Mouse (Mus musculus) forebrain, embryonic 11.5 days (tissue): ENCODE measurements around the gene Zfp872. TPM values are rescaled to one million over a fixed set of nuclear protein-coding genes. Genes with fewer than 3 reads are reported as not detected.

Experiments used
- ATAC-seq: fragments of 200-750 bp; cut with Nextera tagmentation; replicated peaks from 2 replicates; pipeline ENCODE4 v1.8.0; 2017; ENCODE audit warnings: moderate TSS enrichment; ENCODE audit not compliant: low FRiP score
- DNase-seq: peaks from one replicate; pipeline ENCODE4 v3.0.0-alpha.2; 2017; ENCODE audit warnings: low spot score
- H3K27ac ChIP-seq: fragments of 300-500 bp; sonication (generic); 2 replicates; pipeline ENCODE4 v1.5.1; 2014; ENCODE audit warnings: low read depth, low read length
- H3K27me3 ChIP-seq: fragments of 300-500 bp; sonication (generic); 2 replicates; pipeline ENCODE4 v1.6.1; 2014; ENCODE audit warnings: mild to moderate bottlenecking, low read length, mixed read lengths; ENCODE audit not compliant: control insufficient read depth, insufficient read depth
- H3K36me3 ChIP-seq: fragments of 300-500 bp; sonication (generic); 2 replicates; pipeline ENCODE4 v1.6.1; 2014; ENCODE audit warnings: mild to moderate bottlenecking, low read length, moderate library complexity, mixed read lengths; ENCODE audit not compliant: control insufficient read depth, insufficient read depth
- H3K4me1 ChIP-seq: fragments of 300-500 bp; sonication (generic); replicated peaks from 2 replicates; pipeline ENCODE4 v1.6.1; 2014; ENCODE audit warnings: low read length, mixed read lengths; ENCODE audit not compliant: control insufficient read depth, insufficient read depth
- H3K4me2 ChIP-seq: fragments of 300-500 bp; sonication (generic); 2 replicates; pipeline ENCODE4 v1.6.1; 2014; ENCODE audit warnings: low read depth, mild to moderate bottlenecking, low read length, moderate library complexity, mixed read lengths; ENCODE audit not compliant: severe bottlenecking
- H3K4me3 ChIP-seq: fragments of 300-500 bp; sonication (generic); 2 replicates; pipeline ENCODE4 v1.5.1; 2014; ENCODE audit warnings: low read depth, low read length
- H3K9ac ChIP-seq: fragments of 300-500 bp; sonication (generic); 2 replicates; pipeline ENCODE4 v1.6.1; 2014; ENCODE audit warnings: low read length
- H3K9me3 ChIP-seq: fragments of 300-500 bp; sonication (generic); 2 replicates; pipeline ENCODE4 v1.6.1; 2016; ENCODE audit warnings: low read length, mixed read lengths; ENCODE audit not compliant: control insufficient read depth
- WGBS: fragments of 180-500 bp; shearing (Covaris S2); extraction: QIAGEN DNeasy Blood & Tissue Kit; methylation state at CpG from one replicate; pipeline ENCODE4 v1.1.7; 2014; 5-methylcytosine and 5-hydroxymethylcytosine counted together
- polyA plus RNA-seq: library from polyadenylated mRNA; unstranded; fragments of >200 nt; fragmentation: Nextera tagmentation; extraction: Ambion mirVana; gene quantifications from 2 replicates; pipeline ENCODE4 v1.2.1, GENCODE M21; 2014

Gene Zfp872
- polyA plus RNA-seq, 1 experiment from 2014 or later: 0.90 TPM

DNA sequence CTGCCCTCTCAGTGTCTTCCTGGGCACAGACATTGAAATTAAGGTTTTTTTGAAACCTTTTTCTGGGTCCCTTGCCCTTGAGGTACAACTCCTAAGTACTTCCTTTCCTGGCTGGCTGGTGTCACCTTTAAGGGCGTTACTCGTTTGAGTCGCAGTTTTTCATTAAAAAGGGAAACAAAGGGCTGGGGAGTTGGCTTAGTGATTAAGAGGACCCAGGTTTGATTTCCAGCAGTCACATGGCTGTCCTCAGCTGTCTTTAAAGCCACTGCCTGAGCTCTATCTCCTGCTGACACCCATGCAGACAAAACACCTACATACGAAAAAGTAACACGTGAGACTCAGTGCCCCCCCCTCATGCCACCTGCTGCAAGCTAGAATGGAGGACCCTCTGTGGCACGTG is 21.9 kb upstream of the Zfp872 start:
- Histone ChIP-seq H3K9ac (no peak overlapping the region), H3K36me3 (no peaks in the 10 kb centered on the region), H3K9me3 (no peaks in the 10 kb centered on the region; the same call in none of the 2 replicates), H3K4me2 (no peak overlapping the region), H3K27me3 (no peaks in the 10 kb centered on the region), H3K27ac (no peak overlapping the region), H3K4me1 (no peaks in the 10 kb centered on the region), H3K4me3 (no peak overlapping the region)
- DNase-seq: no peak
- WGBS: 56% methylated on average over 6 of the region's 6 CpGs
- ATAC-seq: no peak

DNA sequence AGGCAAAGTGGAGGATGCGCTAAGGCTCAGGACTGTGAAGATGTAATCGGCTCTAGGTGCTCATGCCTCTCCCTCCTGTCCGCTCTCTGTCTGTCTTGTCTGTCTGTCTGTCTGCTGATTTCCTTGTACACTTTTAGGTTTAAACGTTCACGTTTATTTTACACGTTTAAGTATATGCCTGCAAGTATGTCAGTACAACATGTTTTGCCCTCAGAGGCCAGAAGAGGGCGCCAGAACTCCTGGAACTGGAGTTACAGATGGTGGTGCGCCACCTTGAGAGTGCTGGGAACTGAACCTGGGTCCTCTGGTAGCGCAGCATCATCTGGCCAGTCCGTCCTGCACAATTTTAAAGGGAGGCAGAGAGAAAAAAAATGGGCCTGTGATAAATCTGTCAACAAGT is 21.2 kb upstream of the Zfp872 start:
- H3K4me1 ChIP-seq: no peaks in the 10 kb centered on the region
- no peak overlapping the region for H3K9ac ChIP-seq
- H3K4me2 ChIP-seq: no peak overlapping the region
- H3K9me3 ChIP-seq: no peaks in the 10 kb centered on the region; the same call in none of the 2 replicates
- H3K27me3 ChIP-seq: no peaks in the 10 kb centered on the region
- DNase-seq (no peak), ATAC-seq (no peak)
- H3K27ac ChIP-seq: no peak overlapping the region
- WGBS: 91% methylated on average over 10 of the region's 10 CpGs
- no peak overlapping the region for H3K4me3 ChIP-seq
- no peaks in the 10 kb centered on the region for H3K36me3 ChIP-seq

DNA sequence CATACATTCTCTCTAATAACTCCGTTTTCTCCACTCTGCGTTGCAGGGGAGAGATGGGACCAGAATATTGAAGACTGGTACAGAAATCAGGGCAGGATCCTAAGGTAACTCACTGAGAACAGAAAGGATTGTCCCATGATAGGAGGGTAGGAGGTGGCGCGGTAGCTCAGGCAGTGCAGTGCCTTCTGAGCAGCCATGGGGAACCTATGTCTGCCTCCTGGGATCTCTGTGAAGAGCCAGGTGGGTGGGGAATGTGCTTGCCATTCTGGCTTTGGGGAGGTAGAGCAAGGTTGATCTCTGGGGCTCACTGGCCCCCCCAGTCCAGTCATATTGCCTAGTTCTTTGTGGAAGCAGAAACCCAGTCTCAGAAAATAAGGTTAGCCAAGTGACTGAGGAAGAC is 20.1 kb upstream of the Zfp872 start:
- DNase-seq (no peak), ATAC-seq (no peak)
- 98% methylated on average over 4 of the region's 4 CpGs for WGBS
- no peaks in the 10 kb centered on the region for H3K36me3 ChIP-seq
- no peak overlapping the region for H3K4me3 ChIP-seq
- H3K9me3 ChIP-seq: no peaks in the 10 kb centered on the region; the same call in none of the 2 replicates
- H3K4me2 ChIP-seq: no peak overlapping the region
- H3K9ac ChIP-seq: no peak overlapping the region
- no peaks in the 10 kb centered on the region for H3K4me1 ChIP-seq
- H3K27me3 ChIP-seq: no peaks in the 10 kb centered on the region
- no peak overlapping the region for H3K27ac ChIP-seq

DNA sequence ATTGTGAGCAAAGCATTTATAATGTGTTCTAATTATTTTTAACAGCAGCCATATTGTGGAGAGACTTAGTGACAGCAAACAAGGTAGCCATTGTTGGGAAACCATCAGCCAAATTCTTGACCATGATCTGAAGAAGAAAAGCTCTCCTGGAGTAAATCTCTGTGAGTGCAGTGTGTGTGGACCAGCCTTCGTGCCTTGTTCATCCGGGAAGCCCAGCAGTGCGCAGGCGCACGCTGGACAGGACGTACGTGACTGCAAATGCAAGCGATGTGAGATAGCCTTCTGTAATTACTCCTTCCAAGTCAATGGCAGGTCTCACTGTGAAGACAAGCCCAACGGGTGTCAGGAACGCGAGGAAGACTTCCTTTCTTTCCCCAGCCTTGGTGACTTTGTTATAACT is 18.6 kb upstream of the Zfp872 start:
- no peaks in the 10 kb centered on the region for H3K36me3 ChIP-seq
- no peak overlapping the region for H3K27ac ChIP-seq
- ATAC-seq (no peak), DNase-seq (no peak)
- H3K4me3 ChIP-seq: no peak overlapping the region
- H3K4me2 ChIP-seq: no peak overlapping the region
- H3K9ac ChIP-seq: no peak overlapping the region
- WGBS: 94% methylated on average over 11 of the region's 11 CpGs
- no peaks in the 10 kb centered on the region for H3K4me1 ChIP-seq
- H3K27me3 ChIP-seq: no peaks in the 10 kb centered on the region
- no peaks in the 10 kb centered on the region; the same call in none of the 2 replicates for H3K9me3 ChIP-seq

DNA sequence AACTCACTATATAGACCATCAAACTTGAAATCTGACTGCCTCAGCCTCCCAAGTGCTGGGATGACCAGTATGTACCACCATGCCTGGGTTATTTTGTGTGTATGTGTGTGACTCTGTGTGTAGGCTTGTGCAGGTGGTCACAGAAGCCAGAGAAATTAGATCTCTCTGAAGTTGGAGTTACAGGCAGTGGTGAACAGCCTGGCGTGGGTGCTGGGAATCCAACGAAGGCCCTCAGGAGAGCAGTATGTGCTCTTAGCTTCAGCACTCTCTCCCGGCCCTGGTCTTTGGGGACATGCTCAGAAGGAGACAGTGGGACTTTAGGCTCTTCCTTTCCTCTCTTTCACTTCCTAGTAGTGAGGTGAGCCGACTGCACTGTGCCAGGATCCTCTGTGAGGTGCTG is 15.6 kb upstream of the Zfp872 start:
- H3K36me3 ChIP-seq: no peaks in the 10 kb centered on the region
- H3K4me1 ChIP-seq: no peaks in the 10 kb centered on the region
- no peaks in the 10 kb centered on the region for H3K9me3 ChIP-seq
- H3K27me3 ChIP-seq: no peaks in the 10 kb centered on the region
- H3K27ac ChIP-seq: no peak overlapping the region
- H3K4me3 ChIP-seq: no peak overlapping the region
- 86% methylated on average over 4 of the region's 4 CpGs for WGBS
- DNase-seq (no peak), ATAC-seq (no peak)
- no peak overlapping the region for H3K9ac ChIP-seq
- H3K4me2 ChIP-seq: no peak overlapping the region

DNA sequence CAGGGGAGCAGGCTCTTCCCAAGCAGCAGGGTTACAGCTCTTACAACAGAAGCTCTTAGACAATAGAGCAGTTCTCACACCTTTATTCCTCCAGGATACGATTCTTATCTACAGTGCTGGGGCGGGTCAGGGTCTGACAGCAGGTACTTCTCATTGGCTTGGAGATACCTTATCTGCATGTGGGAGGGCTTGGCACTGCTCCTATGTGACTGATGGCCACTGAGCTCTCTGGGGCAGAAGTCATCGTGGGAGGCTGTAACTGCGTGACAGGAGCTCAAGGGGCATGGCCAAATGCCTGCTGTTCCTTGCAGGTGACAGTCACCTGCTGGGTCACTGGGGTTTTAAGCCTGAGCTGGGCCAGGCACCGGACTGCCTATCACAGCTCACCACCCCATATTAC is 8.5 kb downstream of the Zfp872 start:
- Histone ChIP-seq H3K27ac (no peak overlapping the region), H3K4me3 (no peak overlapping the region), H3K4me1 (no peaks in the 10 kb centered on the region), H3K4me2 (no peak overlapping the region), H3K9ac (no peak overlapping the region), H3K36me3 (no peaks in the 10 kb centered on the region), H3K9me3 (peaks cover 16% of the 10 kb centered on the region; the same call in 1 of the 2 replicates), H3K27me3 (no peaks in the 10 kb centered on the region)
- WGBS: 51% methylated on average over 5 of the region's 5 CpGs
- DNase-seq (no peak), ATAC-seq (no peak)

DNA sequence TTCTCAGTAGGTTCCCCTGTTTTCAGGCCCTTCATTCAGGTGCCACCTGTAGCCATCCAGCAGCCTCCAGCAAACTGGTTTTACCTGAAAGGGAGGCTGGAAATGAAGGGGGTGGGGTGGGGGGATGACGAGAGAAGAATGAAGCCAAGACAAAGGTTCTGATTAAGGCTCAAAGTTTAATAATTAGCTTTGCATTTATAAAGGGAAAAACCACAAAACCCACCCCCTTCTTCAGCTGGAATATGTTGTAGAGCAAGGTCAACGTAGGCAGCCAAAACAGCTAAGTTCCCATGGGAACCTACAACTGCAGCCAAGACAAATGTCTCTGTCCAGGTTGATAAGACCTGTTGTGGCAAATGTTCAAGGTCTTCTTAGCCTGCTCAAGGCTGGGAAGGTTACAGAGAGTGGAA is 25.9 kb downstream of the Zfp872 start:
- 68% methylated on average over 2 of the region's 2 CpGs for WGBS
- no peak overlapping the region for H3K27ac ChIP-seq
- H3K27me3 ChIP-seq: no peaks in the 10 kb centered on the region
- H3K4me2 ChIP-seq: no peak overlapping the region
- no peak overlapping the region for H3K4me3 ChIP-seq
- no peaks in the 10 kb centered on the region for H3K36me3 ChIP-seq
- no peak for ATAC-seq
- DNase-seq: no peak
- H3K9me3 ChIP-seq: no peaks in the 10 kb centered on the region
- H3K4me1 ChIP-seq: no peaks in the 10 kb centered on the region
- H3K9ac ChIP-seq: no peak overlapping the region

DNA sequence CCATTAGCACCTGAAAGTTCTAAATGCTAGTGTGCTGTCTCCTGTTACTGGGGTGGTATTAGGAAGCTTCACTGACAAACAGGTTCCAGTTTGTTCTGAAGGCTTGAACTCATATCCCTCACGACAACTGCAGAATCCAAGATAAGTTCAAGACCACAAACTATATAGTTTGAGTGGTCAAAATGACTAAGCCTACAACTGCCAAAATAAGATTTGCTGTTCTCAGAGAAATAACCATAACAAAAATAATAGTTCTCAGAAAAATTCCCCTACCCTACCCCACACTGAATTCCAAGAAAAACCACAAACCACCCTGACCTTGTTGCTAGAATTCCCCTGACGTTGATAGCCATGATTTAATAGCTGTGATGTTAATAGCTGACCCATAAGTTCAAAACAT is 26.7 kb downstream of the Zfp872 start:
- Histone ChIP-seq H3K36me3 (no peaks in the 10 kb centered on the region), H3K4me1 (no peaks in the 10 kb centered on the region), H3K4me3 (no peak overlapping the region), H3K9ac (no peak overlapping the region), H3K27ac (no peak overlapping the region), H3K27me3 (no peaks in the 10 kb centered on the region), H3K9me3 (no peaks in the 10 kb centered on the region), H3K4me2 (no peak overlapping the region)
- ATAC-seq (no peak), DNase-seq (no peak)
- WGBS: 94% methylated on average over 2 of the region's 2 CpGs

DNA sequence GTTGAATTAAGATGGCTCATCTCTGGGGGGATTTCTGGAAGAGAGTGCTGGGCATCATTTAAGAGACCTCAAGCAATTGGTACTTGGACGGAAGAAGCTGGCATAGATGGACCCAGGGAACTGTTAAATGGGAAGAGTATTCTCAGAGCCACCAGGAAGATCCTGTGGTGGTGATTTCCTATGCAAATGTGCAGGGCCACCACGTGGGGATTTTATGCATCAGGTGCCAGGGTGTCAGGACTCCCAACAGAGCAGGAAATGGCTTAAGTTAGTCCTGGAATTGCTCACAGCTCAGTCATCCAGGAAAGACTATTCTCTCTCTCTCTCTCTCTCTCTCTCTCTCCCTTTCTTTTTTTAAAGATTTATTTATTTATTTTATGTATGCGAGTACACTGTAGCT is 28.8 kb downstream of the Zfp872 start:
- Histone ChIP-seq H3K4me3 (no peak overlapping the region), H3K9me3 (no peaks in the 10 kb centered on the region), H3K4me1 (no peaks in the 10 kb centered on the region), H3K27me3 (no peaks in the 10 kb centered on the region), H3K27ac (no peak overlapping the region), H3K36me3 (no peaks in the 10 kb centered on the region), H3K4me2 (no peak overlapping the region), H3K9ac (no peak overlapping the region)
- WGBS: 55% methylated on average over 3 of the region's 3 CpGs
- no peak for DNase-seq
- no peak for ATAC-seq
